Mouse (Mus musculus): ENCODE data around the gene Slc7a8. TPM values are rescaled to one million over a fixed set of nuclear protein-coding genes. Genes with fewer than 3 reads are reported as not detected.
A peak's percentile ranks its signal among the peaks of the same experiment; 100 is the strongest.

The Slc7a8 gene
- polyA plus RNA-seq, 1 experiment from 2014 or later = 34.2 TPM

DNA sequence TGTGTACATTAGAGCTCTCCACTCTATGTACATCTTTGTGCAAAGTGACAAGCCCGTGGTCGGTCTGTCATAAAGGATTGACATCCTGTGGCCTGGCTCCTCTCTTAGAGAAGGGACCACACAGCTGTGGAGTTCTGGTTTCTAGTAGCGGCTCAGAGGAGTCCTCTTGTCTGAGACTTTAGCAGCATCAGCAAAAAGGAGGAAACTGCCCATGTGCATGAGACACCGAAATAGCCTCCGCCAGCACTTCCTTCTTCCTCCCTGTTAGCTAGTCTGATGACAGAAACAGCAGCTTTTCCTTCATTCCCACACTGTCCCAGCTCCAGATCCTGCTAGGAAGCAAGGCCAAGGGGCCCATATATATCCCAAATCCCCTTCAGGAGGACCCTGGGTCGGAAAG, 25.4 kb downstream of the Slc7a8 start:
- Histone ChIP-seq H3K9me3 (ENCODE audit: control insufficient read depth) (no peaks in the 10 kb centered on the region), H3K36me3 (ENCODE audit: control insufficient read depth, insufficient read depth) (peaks cover 10% of the 10 kb centered on the region; the same call in 1 of the 2 replicates), H3K9ac (ENCODE audit: low read depth, low read length) (no peak overlapping the region), H3K4me1 (replicated peaks; ENCODE audit: control insufficient read depth, insufficient read depth, low read length) (peaks cover 11% of the 10 kb centered on the region), H3K27me3 (replicated peaks; ENCODE audit: control insufficient read depth, insufficient read depth, low read length) (no peaks in the 10 kb centered on the region), H3K27ac (ENCODE audit: low read depth, low read length) (peak overlapping the region; percentile 22; the same call in 1 of the 2 replicates), H3K4me3 (ENCODE audit: low read depth, low read length) (no peak overlapping the region), H3K4me2 (replicated peaks; ENCODE audit: low read depth) (no peak overlapping the region)
- WGBS = 57% methylated on average over 6 of the region's 6 CpGs
- no peak for ATAC-seq
- TF ChIP-seq CTCF (IDR thresholded peaks at IDR 0.05; ENCODE audit: low read depth) = no peak

DNA sequence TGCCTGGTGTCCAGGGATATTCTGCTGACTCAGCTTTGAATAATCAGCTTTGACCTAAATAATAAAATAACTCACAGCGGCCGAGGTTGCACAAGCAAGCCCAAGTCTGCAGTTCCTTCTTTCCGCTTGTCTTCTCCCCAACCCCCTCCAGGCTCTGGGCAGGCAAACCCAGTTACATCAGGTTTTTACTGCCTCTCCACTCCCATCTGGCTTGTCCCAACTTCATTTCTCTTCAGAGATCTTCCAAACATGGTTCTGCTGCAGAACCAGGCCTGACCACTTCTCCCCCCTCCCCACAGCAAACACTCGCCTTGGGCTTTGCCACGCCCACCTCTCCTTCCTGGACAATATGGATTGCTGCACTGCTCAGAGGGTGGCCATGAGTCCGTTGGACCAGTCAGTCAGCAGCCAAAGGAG, 27.1 kb downstream of the Slc7a8 start:
- no peak for TF ChIP-seq CTCF (IDR thresholded peaks at IDR 0.05; ENCODE audit: low read depth)
- Histone ChIP-seq H3K27me3 (replicated peaks; ENCODE audit: control insufficient read depth, insufficient read depth, low read length) (no peaks in the 10 kb centered on the region), H3K9me3 (ENCODE audit: control insufficient read depth) (no peaks in the 10 kb centered on the region), H3K4me3 (ENCODE audit: low read depth, low read length) (no peak overlapping the region), H3K36me3 (ENCODE audit: control insufficient read depth, insufficient read depth) (peaks cover 14% of the 10 kb centered on the region; the same call in 1 of the 2 replicates), H3K27ac (ENCODE audit: low read depth, low read length) (peak overlapping the region; percentile 57), H3K9ac (ENCODE audit: low read depth, low read length) (no peak overlapping the region), H3K4me1 (replicated peaks; ENCODE audit: control insufficient read depth, insufficient read depth, low read length) (peaks cover 6% of the 10 kb centered on the region), H3K4me2 (replicated peaks; ENCODE audit: low read depth) (peak overlapping the region; percentile 27; the same call in 1 of the 2 replicates)
- peak; percentile 87 for ATAC-seq
- WGBS = 14% methylated on average over 6 of the region's 6 CpGs

DNA sequence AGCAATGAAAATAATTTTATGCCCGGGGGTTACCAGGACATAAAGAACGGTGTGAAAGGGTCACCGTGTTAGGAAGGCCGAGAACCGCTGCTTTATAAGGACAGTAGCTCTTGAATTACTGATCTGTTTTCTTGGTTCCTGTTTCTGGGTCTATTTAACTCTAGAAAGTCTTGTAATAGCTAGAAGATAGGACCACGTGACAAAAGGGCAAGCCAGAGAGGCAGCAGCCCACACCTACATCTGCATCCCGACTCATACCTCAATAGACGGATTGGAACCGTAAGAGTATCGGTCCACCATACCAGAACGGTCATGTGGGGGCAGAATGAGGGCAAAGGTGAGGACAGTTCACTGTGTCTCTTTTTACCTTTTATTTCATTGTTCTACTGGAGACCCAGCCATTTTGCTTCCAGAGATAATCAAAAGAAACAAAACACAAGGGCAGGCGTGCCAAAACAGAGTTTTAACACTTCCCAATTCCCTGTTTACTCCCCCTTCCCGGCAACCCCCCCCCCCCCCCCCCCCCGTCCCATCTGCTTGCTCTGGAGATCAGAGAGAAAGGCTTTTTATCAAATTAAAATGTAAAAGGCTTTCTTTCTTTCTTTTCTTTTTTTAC, 27.7 kb downstream of the Slc7a8 start:
- H3K27ac ChIP-seq (ENCODE audit: low read depth, low read length) = peak overlapping the region; percentile 41; the same call in 1 of the 2 replicates
- no peak overlapping the region for H3K4me2 ChIP-seq (replicated peaks; ENCODE audit: low read depth)
- WGBS = 61% methylated on average over 14 of the region's 14 CpGs
- no peak for TF ChIP-seq CTCF (IDR thresholded peaks at IDR 0.05; ENCODE audit: low read depth)
- H3K27me3 ChIP-seq (replicated peaks; ENCODE audit: control insufficient read depth, insufficient read depth, low read length) = no peaks in the 10 kb centered on the region
- ATAC-seq = no peak
- peaks cover 14% of the 10 kb centered on the region; the same call in 1 of the 2 replicates for H3K36me3 ChIP-seq (ENCODE audit: control insufficient read depth, insufficient read depth)
- peaks cover 6% of the 10 kb centered on the region for H3K4me1 ChIP-seq (replicated peaks; ENCODE audit: control insufficient read depth, insufficient read depth, low read length)
- no peak overlapping the region for H3K9ac ChIP-seq (ENCODE audit: low read depth, low read length)
- H3K4me3 ChIP-seq (ENCODE audit: low read depth, low read length) = no peak overlapping the region
- no peaks in the 10 kb centered on the region for H3K9me3 ChIP-seq (ENCODE audit: control insufficient read depth)

DNA sequence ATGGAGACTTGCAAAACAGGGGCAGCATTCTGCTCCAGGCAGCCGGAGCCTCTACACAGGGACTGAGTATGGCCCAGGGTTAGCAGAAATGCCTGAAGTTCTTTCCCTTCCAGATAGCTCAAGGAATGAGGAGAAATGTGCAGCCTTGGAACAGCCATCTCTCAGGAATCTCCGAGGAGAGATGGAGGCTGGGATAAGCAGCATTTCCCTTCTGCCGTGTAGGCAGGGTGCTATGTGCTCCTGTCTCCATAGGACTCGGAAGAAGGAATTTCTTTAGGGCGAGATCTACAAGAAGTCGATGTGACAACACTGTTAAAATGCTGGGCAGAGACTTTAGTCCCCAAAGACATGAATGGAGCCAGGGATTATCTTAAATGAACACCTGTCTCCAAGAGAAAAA, 28.8 kb downstream of the Slc7a8 start:
- Histone ChIP-seq H3K4me3 (ENCODE audit: low read depth, low read length) (no peak overlapping the region), H3K9ac (ENCODE audit: low read depth, low read length) (no peak overlapping the region), H3K4me1 (replicated peaks; ENCODE audit: control insufficient read depth, insufficient read depth, low read length) (peaks cover 6% of the 10 kb centered on the region), H3K36me3 (ENCODE audit: control insufficient read depth, insufficient read depth) (peaks cover 11% of the 10 kb centered on the region; the same call in 1 of the 2 replicates), H3K27me3 (replicated peaks; ENCODE audit: control insufficient read depth, insufficient read depth, low read length) (no peaks in the 10 kb centered on the region), H3K27ac (ENCODE audit: low read depth, low read length) (no peak overlapping the region), H3K9me3 (ENCODE audit: control insufficient read depth) (no peaks in the 10 kb centered on the region), H3K4me2 (replicated peaks; ENCODE audit: low read depth) (no peak overlapping the region)
- no peak for TF ChIP-seq CTCF (IDR thresholded peaks at IDR 0.05; ENCODE audit: low read depth)
- 84% methylated on average over 6 of the region's 6 CpGs for WGBS
- no peak for ATAC-seq

DNA sequence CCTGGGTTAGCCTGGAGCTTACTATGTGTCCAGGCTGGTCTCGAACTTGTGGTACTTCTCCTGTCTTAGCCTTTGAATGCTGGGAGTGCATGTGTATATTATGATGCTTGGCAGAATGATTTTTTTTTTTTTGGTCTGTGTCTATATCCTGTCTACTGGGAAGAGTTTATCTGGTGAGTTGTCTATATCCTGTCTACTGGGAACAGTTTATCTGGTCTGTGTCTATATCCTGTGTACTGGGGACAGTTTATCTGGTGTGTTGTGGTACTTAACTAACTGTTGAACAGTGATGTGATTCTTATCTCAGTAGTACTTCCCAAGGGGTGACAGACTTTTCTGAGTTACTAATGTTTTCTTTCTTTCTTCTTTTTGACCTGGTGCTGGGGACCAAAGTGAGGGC, 30.0 kb downstream of the Slc7a8 start:
- ATAC-seq = no peak
- Histone ChIP-seq H3K9me3 (ENCODE audit: control insufficient read depth) (no peaks in the 10 kb centered on the region), H3K36me3 (ENCODE audit: control insufficient read depth, insufficient read depth) (peaks cover 10% of the 10 kb centered on the region; the same call in 1 of the 2 replicates), H3K27me3 (replicated peaks; ENCODE audit: control insufficient read depth, insufficient read depth, low read length) (no peaks in the 10 kb centered on the region), H3K4me2 (replicated peaks; ENCODE audit: low read depth) (no peak overlapping the region), H3K4me3 (ENCODE audit: low read depth, low read length) (no peak overlapping the region), H3K27ac (ENCODE audit: low read depth, low read length) (no peak overlapping the region), H3K9ac (ENCODE audit: low read depth, low read length) (no peak overlapping the region), H3K4me1 (replicated peaks; ENCODE audit: control insufficient read depth, insufficient read depth, low read length) (peaks cover 6% of the 10 kb centered on the region)
- no peak for TF ChIP-seq CTCF (IDR thresholded peaks at IDR 0.05; ENCODE audit: low read depth)
- 86% methylated on average over 1 of the region's 1 CpGs for WGBS

DNA sequence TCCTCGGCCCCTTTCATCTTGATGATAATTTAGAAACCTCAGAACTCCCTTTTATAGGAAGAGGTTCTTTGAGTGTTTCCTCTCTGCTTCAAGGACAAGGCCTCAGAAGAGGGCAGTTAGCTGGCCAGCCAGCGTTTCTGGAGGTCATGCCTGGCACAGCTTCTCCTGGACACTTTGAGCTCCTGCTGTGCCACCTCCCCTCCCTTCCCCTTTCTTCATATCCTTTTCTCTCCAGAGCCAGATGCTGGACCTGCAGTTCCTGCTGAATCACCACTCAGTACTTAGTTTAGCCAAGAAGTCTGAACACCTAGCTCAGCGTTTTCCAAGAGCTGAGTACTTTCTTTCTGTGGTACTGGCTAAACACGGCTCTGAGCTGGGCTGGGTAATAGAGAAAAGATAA, 32.5 kb downstream of the Slc7a8 start:
- H3K9ac ChIP-seq (ENCODE audit: low read depth, low read length) = no peak overlapping the region
- H3K27me3 ChIP-seq (replicated peaks; ENCODE audit: control insufficient read depth, insufficient read depth, low read length) = no peaks in the 10 kb centered on the region
- H3K36me3 ChIP-seq (ENCODE audit: control insufficient read depth, insufficient read depth) = peaks cover 14% of the 10 kb centered on the region; the same call in 1 of the 2 replicates
- H3K4me2 ChIP-seq (replicated peaks; ENCODE audit: low read depth) = no peak overlapping the region
- no peak for TF ChIP-seq CTCF (IDR thresholded peaks at IDR 0.05; ENCODE audit: low read depth)
- WGBS = 64% methylated on average over 4 of the region's 4 CpGs
- H3K9me3 ChIP-seq (ENCODE audit: control insufficient read depth) = no peaks in the 10 kb centered on the region
- H3K4me3 ChIP-seq (ENCODE audit: low read depth, low read length) = no peak overlapping the region
- no peak for ATAC-seq
- H3K4me1 ChIP-seq (replicated peaks; ENCODE audit: control insufficient read depth, insufficient read depth, low read length) = no peaks in the 10 kb centered on the region
- H3K27ac ChIP-seq (ENCODE audit: low read depth, low read length) = no peak overlapping the region
